Mouse (Mus musculus) adrenal gland, adult 8-10 months (tissue): ENCODE measurements around the gene Siglech. TPM values are rescaled to one million over a fixed set of nuclear protein-coding genes. Genes with fewer than 3 reads are reported as not detected.

Source experiments
- DNase-seq: peaks from one replicate; pipeline ENCODE4 v3.0.0; 2022
- total RNA-seq, 4 experiments: library from RNA; stranded (reverse); gene quantifications; 2 replicates each; pipeline ENCODE4 v1.2.4; 2022

Gene Siglech
- total RNA-seq = 1 to 10 TPM in 3 of 4 experiments, under 1 TPM in 1; 0.87 to 1.6 (median 1.2) TPM

GRCm38 (mm10) chr7:55767926-55768325 is at the start of gene Siglech:
TSS of gene Siglech (plus strand) at chr7:55768178.
- no peak for DNase-seq

GRCm38 (mm10) chr7:55722673-55723072 is 45.3 kb upstream of the Siglech start:
- DNase-seq = no peak

- DNase-seq = no peak
These were observed 39.1 kb upstream of the Siglech start for GRCm38 (mm10) chr7:55728903-55729302.

- DNase-seq = no peak
These were observed 33.5 kb upstream of the Siglech start for GRCm38 (mm10) chr7:55734483-55734882.

- peak; percentile 23 for DNase-seq
These were observed 30.7 kb upstream of the Siglech start for GRCm38 (mm10) chr7:55737125-55737912.

GRCm38 (mm10) chr7:55743614-55744267 is 24.2 kb upstream of the Siglech start:
- no peak for DNase-seq

- DNase-seq = no peak
These were observed 23.3 kb upstream of the Siglech start for GRCm38 (mm10) chr7:55744566-55745220.

GRCm38 (mm10) chr7:55750841-55751240 is 17.1 kb upstream of the Siglech start:
- DNase-seq = peak; percentile 28

GRCm38 (mm10) chr7:55759346-55759745 is 8.6 kb upstream of the Siglech start:
- no peak for DNase-seq

GRCm38 (mm10) chr7:55780011-55780410 is 12.0 kb downstream of the Siglech start:
- DNase-seq = no peak

GRCm38 (mm10) chr7:55782493-55782892 is 14.5 kb downstream of the Siglech start:
- no peak for DNase-seq

- DNase-seq = no peak
These were observed 16.6 kb downstream of the Siglech start for GRCm38 (mm10) chr7:55784580-55784979.

GRCm38 (mm10) chr7:55790586-55790985 is 22.6 kb downstream of the Siglech start:
- DNase-seq = peak; percentile 59

- DNase-seq = no peak
These were observed 24.3 kb downstream of the Siglech start for GRCm38 (mm10) chr7:55792280-55792679.

GRCm38 (mm10) chr7:55793236-55793951 is 25.4 kb downstream of the Siglech start:
- DNase-seq = no peak

GRCm38 (mm10) chr7:55793952-55794603 is 26.1 kb downstream of the Siglech start, which contains the start of gene Tubgcp5:
TSS of gene Tubgcp5 (plus strand) at chr7:55794154.
- DNase-seq = peak; percentile 97

GRCm38 (mm10) chr7:55799981-55800380 is 32.0 kb downstream of the Siglech start:
- DNase-seq = no peak

GRCm38 (mm10) chr7:55809967-55810366 is 42.0 kb downstream of the Siglech start:
- DNase-seq = no peak

- no peak for DNase-seq
These were observed 56.5 kb downstream of the Siglech start for GRCm38 (mm10) chr7:55824468-55824867.

GRCm38 (mm10) chr7:55827551-55827950 is 59.6 kb downstream of the Siglech start:
- DNase-seq = no peak
